Mouse (Mus musculus): ENCODE data around the gene Cyb5d1. TPM values are rescaled to one million over a fixed set of nuclear protein-coding genes. Genes with fewer than 3 reads are reported as not detected.

The Cyb5d1 gene
- polyA plus RNA-seq, 1 experiment from 2014 or later = 53.8 TPM

DNA sequence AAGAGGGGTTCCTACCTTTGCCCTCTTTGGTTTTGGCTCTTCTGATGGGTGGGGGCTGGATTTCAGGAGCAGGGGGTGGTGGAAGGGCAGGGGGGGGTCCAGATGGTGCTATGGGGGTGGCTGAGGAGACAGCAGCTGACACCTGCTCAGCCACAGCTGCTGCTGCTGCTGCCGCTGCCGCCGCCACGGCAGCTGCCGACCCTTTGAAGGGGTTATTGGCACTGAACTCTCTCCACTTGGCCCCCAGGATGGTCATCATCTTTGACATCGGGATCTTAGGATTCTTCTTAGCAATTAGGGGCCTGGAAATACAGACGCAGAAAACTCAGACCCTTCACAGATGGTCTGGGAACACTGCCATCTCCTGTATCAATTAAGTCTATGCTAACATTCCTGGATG, 33.4 kb downstream of the Cyb5d1 start:
- no peak overlapping the region for H3K4me3 ChIP-seq
- H3K9me3 ChIP-seq = no peaks in the 10 kb centered on the region
- 74% methylated on average over 7 of the region's 7 CpGs for WGBS
- peaks cover 72% of the 10 kb centered on the region for H3K36me3 ChIP-seq
- no peaks in the 10 kb centered on the region for H3K27me3 ChIP-seq
- H3K27ac ChIP-seq (replicated peaks) = no peak overlapping the region
- no peak for ATAC-seq (ENCODE audit: low FRiP score, low read depth)
- peaks cover 28% of the 10 kb centered on the region for H3K4me1 ChIP-seq
- no peak overlapping the region for H3K9ac ChIP-seq (replicated peaks)
- H3K4me2 ChIP-seq (replicated peaks) = no peak overlapping the region

GRCm38 (mm10) chr11:69357690-69358089, 37.7 kb downstream of the Cyb5d1 start:
- H3K27ac ChIP-seq (replicated peaks) = no peak overlapping the region
- 0 out of 2 replicates have a peak, but pooled peaks cover 4% of the 10 kb centered on the region for H3K4me1 ChIP-seq
- peaks cover 96% of the 10 kb centered on the region for H3K36me3 ChIP-seq
- WGBS = 95% methylated on average over 12 of the region's 12 CpGs
- H3K27me3 ChIP-seq = no peaks in the 10 kb centered on the region
- H3K9ac ChIP-seq (replicated peaks) = no peak overlapping the region
- ATAC-seq (ENCODE audit: low FRiP score, low read depth) = no peak
- no peaks in the 10 kb centered on the region for H3K9me3 ChIP-seq
- H3K4me2 ChIP-seq (replicated peaks) = no peak overlapping the region
- H3K4me3 ChIP-seq = no peak overlapping the region

DNA sequence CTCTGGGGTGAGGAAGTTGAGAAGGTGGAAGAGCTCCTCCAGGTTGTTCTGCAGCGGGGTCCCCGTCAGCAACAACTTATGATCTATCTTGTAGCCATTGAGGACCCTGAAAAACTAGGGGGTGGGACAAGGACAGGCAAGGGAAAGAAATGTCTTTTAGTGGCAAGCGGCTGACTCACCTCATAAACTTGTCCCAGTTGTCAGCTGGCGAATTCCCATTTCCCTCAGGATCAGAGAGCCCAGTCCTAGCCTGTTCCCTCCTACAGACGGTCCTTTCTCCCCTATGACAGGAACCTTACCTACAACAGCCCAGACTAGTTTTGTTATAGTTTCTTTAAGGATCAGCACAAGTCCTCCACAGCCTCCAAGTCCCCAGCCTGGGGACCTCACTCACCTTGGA, 38.9 kb downstream of the Cyb5d1 start:
- H3K9me3 ChIP-seq = no peaks in the 10 kb centered on the region
- H3K4me1 ChIP-seq = no peaks in the 10 kb centered on the region
- no peak overlapping the region for H3K27ac ChIP-seq (replicated peaks)
- no peak overlapping the region for H3K4me3 ChIP-seq
- H3K27me3 ChIP-seq = no peaks in the 10 kb centered on the region
- 91% methylated on average over 5 of the region's 5 CpGs for WGBS
- H3K36me3 ChIP-seq = peaks cover 97% of the 10 kb centered on the region
- no peak overlapping the region for H3K9ac ChIP-seq (replicated peaks)
- no peak for ATAC-seq (ENCODE audit: low FRiP score, low read depth)
- H3K4me2 ChIP-seq (replicated peaks) = no peak overlapping the region

DNA sequence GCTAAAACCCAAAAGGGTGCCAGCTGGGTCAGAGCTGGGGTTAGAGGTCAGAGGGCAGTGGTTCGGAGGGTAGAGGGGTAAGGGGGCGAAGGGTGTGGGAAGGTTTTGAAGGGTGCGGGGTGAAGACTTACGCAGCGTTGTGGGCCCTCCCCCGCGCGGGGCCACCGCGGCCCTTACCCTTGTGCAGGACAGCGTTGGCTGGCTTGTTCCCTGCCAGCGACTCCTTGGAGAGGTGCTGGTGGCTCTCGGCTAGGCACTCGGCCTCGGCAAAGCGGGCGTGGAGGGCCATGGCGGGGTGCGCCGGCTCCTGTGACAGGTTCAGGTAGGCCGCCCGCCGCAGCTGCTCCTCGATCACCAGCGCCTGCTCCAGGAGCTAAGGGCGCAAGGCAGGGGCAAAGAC, 49.0 kb downstream of the Cyb5d1 start:
- H3K4me1 ChIP-seq = peaks cover 2% of the 10 kb centered on the region
- no peak overlapping the region for H3K27ac ChIP-seq (replicated peaks)
- no peak overlapping the region for H3K4me3 ChIP-seq
- ATAC-seq (ENCODE audit: low FRiP score, low read depth) = no peak
- H3K9ac ChIP-seq (replicated peaks) = no peak overlapping the region
- H3K9me3 ChIP-seq = no peaks in the 10 kb centered on the region
- 91% methylated on average over 24 of the region's 26 CpGs for WGBS
- H3K27me3 ChIP-seq = no peaks in the 10 kb centered on the region
- H3K36me3 ChIP-seq = peaks cover 84% of the 10 kb centered on the region
- H3K4me2 ChIP-seq (replicated peaks) = no peak overlapping the region

Other genes with a start within 250 kb of the Cyb5d1 start
- gene Alox12b, start 238.6 kb downstream of the Cyb5d1 start, polyA plus RNA-seq (2016; fragmentation: Nextera tagmentation; extraction: Ambion mirVana) = 0.06 TPM in 1 of 2 replicates, not detected in the other
- 0.13 TPM in 1 of 2 replicates, not detected in the other for gene Alox8, start 197.8 kb downstream of the Cyb5d1 start, polyA plus RNA-seq (2016; fragmentation: Nextera tagmentation; extraction: Ambion mirVana)
- gene Gucy2e, start 158.6 kb downstream of the Cyb5d1 start, polyA plus RNA-seq (2016; fragmentation: Nextera tagmentation; extraction: Ambion mirVana) = 0.23 and 0.25 TPM in 2 replicates
- 40.1 and 45.6 TPM in 2 replicates for gene Cntrob, start 71.9 kb downstream of the Cyb5d1 start, polyA plus RNA-seq (2016; fragmentation: Nextera tagmentation; extraction: Ambion mirVana)
- gene Trappc1, start 71.7 kb downstream of the Cyb5d1 start, polyA plus RNA-seq (2016; fragmentation: Nextera tagmentation; extraction: Ambion mirVana) = 186 and 187 TPM in 2 replicates
- gene Kcnab3, start 69.4 kb downstream of the Cyb5d1 start, polyA plus RNA-seq (2016; fragmentation: Nextera tagmentation; extraction: Ambion mirVana) = 4.4 and 4.5 TPM in 2 replicates
- 48.4 and 50.5 TPM in 2 replicates for gene Rnf227, start 55.2 kb downstream of the Cyb5d1 start, polyA plus RNA-seq (2016; fragmentation: Nextera tagmentation; extraction: Ambion mirVana)
- gene Chd3, start 26.2 kb downstream of the Cyb5d1 start, polyA plus RNA-seq (2016; fragmentation: Nextera tagmentation; extraction: Ambion mirVana) = 78.7 and 88.5 TPM in 2 replicates
- 98.9 and 105 TPM in 2 replicates for gene Naa38, start 144 bp downstream of the Cyb5d1 start, polyA plus RNA-seq (2016; fragmentation: Nextera tagmentation; extraction: Ambion mirVana)
- 11.4 and 12.1 TPM in 2 replicates for gene Tmem88, start 2.6 kb upstream of the Cyb5d1 start, polyA plus RNA-seq (2016; fragmentation: Nextera tagmentation; extraction: Ambion mirVana)
- gene Kdm6b, start 18.0 kb upstream of the Cyb5d1 start, polyA plus RNA-seq (2016; fragmentation: Nextera tagmentation; extraction: Ambion mirVana) = 48.7 and 50.7 TPM in 2 replicates
- gene Dnah2, start 153.5 kb upstream of the Cyb5d1 start, polyA plus RNA-seq (2016; fragmentation: Nextera tagmentation; extraction: Ambion mirVana) = 1.9 and 2.3 TPM in 2 replicates
- gene Efnb3, start 164.6 kb upstream of the Cyb5d1 start, polyA plus RNA-seq (2016; fragmentation: Nextera tagmentation; extraction: Ambion mirVana) = 78.3 and 84.6 TPM in 2 replicates
- gene Wrap53, start 184.6 kb upstream of the Cyb5d1 start, polyA plus RNA-seq (2016; fragmentation: Nextera tagmentation; extraction: Ambion mirVana) = 29.6 and 33.2 TPM in 2 replicates
- 109 and 117 TPM in 2 replicates for gene Trp53, start 184.7 kb upstream of the Cyb5d1 start, polyA plus RNA-seq (2016; fragmentation: Nextera tagmentation; extraction: Ambion mirVana)
- gene Atp1b2, start 210.3 kb upstream of the Cyb5d1 start, polyA plus RNA-seq (2016; fragmentation: Nextera tagmentation; extraction: Ambion mirVana) = 11.4 and 15.2 TPM in 2 replicates
- not detected in 2 replicates for gene Shbg, start 222.3 kb upstream of the Cyb5d1 start, polyA plus RNA-seq (2016; fragmentation: Nextera tagmentation; extraction: Ambion mirVana)
- 22.3 and 23.5 TPM in 2 replicates for gene Sat2, start 226.4 kb upstream of the Cyb5d1 start, polyA plus RNA-seq (2016; fragmentation: Nextera tagmentation; extraction: Ambion mirVana)
- gene Fxr2, start 237.4 kb upstream of the Cyb5d1 start, polyA plus RNA-seq (2016; fragmentation: Nextera tagmentation; extraction: Ambion mirVana) = 59.2 and 67.1 TPM in 2 replicates